Mouse (Mus musculus): ENCODE measurements at regions not wholly inside any gene's neighbourhood (a gene's known extent, or its start where the extent isn't known, plus 50 kb on each side); places are given as distances from the start of the nearest gene placed in this dataset.

- no peak for TF ChIP-seq CTCF (IDR thresholded peaks at IDR 0.05; ENCODE audit: insufficient read depth, low read length)
- TF ChIP-seq POLR2A (IDR thresholded peaks at IDR 0.05; ENCODE audit: borderline replicate concordance, extremely low read depth, low read depth, low read length), result no peak
Observed at GRCm38 (mm10) chr11:45595372-45595771, 256.5 kb upstream of the Clint1 start.

Measured in lung, adult 2 months (tissue).